Mouse (Mus musculus) lung, embryonic 14.5 days (tissue): Measurements from ENCODE around the gene Mical3. TPM values are rescaled to one million over a fixed set of nuclear protein-coding genes. Genes with fewer than 3 reads are reported as not detected.
A peak's percentile ranks its signal among the peaks of the same experiment; 100 is the strongest.

Source experiments
- ATAC-seq: fragments of 200-750 bp; cut with Nextera tagmentation; 2 replicates; pipeline ENCODE4 v1.8.0; 2017; ENCODE audit warnings: mild to moderate bottlenecking, moderate TSS enrichment, moderate library complexity; ENCODE audit not compliant: insufficient read depth
- DNase-seq: peaks from one replicate; pipeline ENCODE4 v3.0.0-alpha.2; 2015
- H3K27ac ChIP-seq: fragments of 300-500 bp; sonication (generic); 2 replicates; pipeline ENCODE4 v1.5.1; 2014; ENCODE audit warnings: low read depth, mild to moderate bottlenecking, moderate library complexity
- H3K27me3 ChIP-seq: fragments of 300-500 bp; sonication (generic); 2 replicates; pipeline ENCODE4 v1.6.1; 2014; ENCODE audit warnings: low read length, control low read depth; ENCODE audit not compliant: insufficient read depth
- H3K36me3 ChIP-seq: fragments of 300-500 bp; sonication (generic); 2 replicates; pipeline ENCODE4 v1.6.1; 2014; ENCODE audit warnings: control low read depth; ENCODE audit not compliant: insufficient read depth
- H3K4me1 ChIP-seq: fragments of 300-500 bp; sonication (generic); 2 replicates; pipeline ENCODE4 v1.6.1; 2014; ENCODE audit warnings: antibody characterized with exemption, control low read depth; ENCODE audit not compliant: insufficient read depth
- H3K4me2 ChIP-seq: fragments of 300-500 bp; sonication (generic); 2 replicates; pipeline ENCODE4 v1.6.1; 2014; ENCODE audit warnings: mild to moderate bottlenecking
- H3K4me3 ChIP-seq: fragments of 300-500 bp; sonication (generic); 2 replicates; pipeline ENCODE4 v1.5.1; 2014; ENCODE audit warnings: low read depth, low read length
- H3K9ac ChIP-seq: fragments of 300-500 bp; sonication (generic); 2 replicates; pipeline ENCODE4 v1.6.1; 2014
- H3K9me3 ChIP-seq: fragments of 300-500 bp; sonication (generic); 2 replicates; pipeline ENCODE4 v1.6.1; 2016; ENCODE audit warnings: low read depth, low read length, control low read depth
- CTCF ChIP-seq: IDR thresholded peaks from 2 replicates; pipeline ENCODE4 v1.5.1; 2016; ENCODE audit warnings: antibody characterized with exemption, low read depth
- WGBS: fragments of 180-500 bp; shearing (Covaris S2); extraction: QIAGEN DNeasy Blood & Tissue Kit; methylation state at CpG from one replicate; pipeline ENCODE4 v1.1.7; 2014; 5-methylcytosine and 5-hydroxymethylcytosine counted together
- polyA plus RNA-seq: library from polyadenylated mRNA; unstranded; fragments of >200 nt; fragmentation: Nextera tagmentation; extraction: Ambion mirVana; gene quantifications from 2 replicates; pipeline ENCODE4 v1.2.1, GENCODE M21; 2014

The Mical3 gene
- polyA plus RNA-seq, 1 experiment from 2014 or later = 27.0 TPM

DNA sequence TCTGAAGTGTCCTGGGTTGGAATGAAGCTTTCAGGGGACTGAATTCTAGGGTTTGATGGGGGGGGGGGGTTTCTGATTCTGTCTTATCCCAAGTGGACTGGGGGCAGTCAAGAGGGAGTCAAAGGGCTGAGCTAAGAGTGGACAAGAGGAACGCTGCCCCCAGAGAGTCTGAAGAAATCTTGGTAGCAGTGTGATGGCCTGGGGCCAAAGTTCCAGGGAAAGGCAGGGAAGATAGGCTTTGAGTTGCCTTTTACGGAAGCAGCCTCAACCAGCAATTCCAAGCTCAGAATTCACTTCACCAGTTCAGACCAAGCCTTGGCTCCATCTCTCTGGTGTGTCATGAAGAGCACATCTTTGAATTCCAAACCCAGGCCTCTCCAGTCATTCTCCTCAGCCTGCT lies 25.2 kb upstream of the Mical3 start:
- peaks cover 12% of the 10 kb centered on the region; the same call in 1 of the 2 replicates for H3K4me1 ChIP-seq
- no peak for TF ChIP-seq CTCF
- H3K9ac ChIP-seq = no peak overlapping the region
- H3K4me2 ChIP-seq = no peak overlapping the region
- no peak overlapping the region for H3K4me3 ChIP-seq
- no peaks in the 10 kb centered on the region for H3K9me3 ChIP-seq
- H3K27me3 ChIP-seq = no peaks in the 10 kb centered on the region
- no peaks in the 10 kb centered on the region for H3K36me3 ChIP-seq
- 44% methylated on average over 2 of the region's 2 CpGs for WGBS
- DNase-seq = peak; percentile 66
- H3K27ac ChIP-seq = no peak overlapping the region
- no peak for ATAC-seq

DNA sequence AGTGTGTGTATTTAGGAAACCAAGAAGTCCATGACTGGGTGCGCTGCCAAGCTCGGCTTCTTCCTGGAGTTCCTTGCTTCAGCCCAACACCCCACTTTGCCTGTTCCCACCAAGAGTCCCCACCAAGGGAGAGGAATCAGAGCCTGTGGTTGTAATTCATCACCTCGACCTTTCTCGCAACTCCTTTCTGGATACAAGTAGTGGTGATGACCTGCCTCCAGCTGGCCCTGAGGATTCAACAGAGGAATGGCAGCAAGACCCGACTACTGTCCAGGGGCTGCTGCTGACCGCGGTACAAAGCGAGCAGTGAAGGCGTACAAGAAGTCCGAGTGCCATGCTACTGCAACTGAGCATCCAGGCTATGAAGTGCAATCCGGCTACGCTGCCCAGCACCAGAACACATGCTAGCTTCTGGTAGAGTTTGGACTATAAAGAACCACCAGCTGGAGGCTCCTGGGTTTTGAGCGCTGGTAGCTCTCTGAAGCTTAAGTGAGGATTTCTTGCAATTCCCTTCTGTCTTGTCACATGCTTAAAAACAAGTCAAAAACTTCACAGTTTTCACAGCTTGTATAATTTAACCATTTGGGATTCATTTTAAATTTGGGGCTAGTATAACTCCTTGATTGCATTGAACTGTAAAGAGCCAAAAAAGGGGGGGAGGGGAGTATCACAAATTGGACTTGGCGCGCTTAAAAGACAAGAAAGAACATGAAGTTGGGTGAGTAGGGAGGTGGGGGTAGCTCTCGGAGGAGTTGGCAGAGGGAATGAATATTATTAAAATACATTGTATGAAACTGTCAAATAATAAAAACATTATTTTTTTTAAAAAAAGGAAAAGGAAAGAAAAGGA lies 23.9 kb upstream of the Mical3 start:
- Histone ChIP-seq H3K4me3 (no peak overlapping the region), H3K4me1 (peaks cover 8% of the 10 kb centered on the region; the same call in 1 of the 2 replicates), H3K27ac (no peak overlapping the region), H3K4me2 (no peak overlapping the region), H3K36me3 (no peaks in the 10 kb centered on the region), H3K27me3 (no peaks in the 10 kb centered on the region), H3K9ac (no peak overlapping the region), H3K9me3 (no peaks in the 10 kb centered on the region)
- 76% methylated on average over 16 of the region's 16 CpGs for WGBS
- no peak for TF ChIP-seq CTCF
- no peak for DNase-seq
- no peak for ATAC-seq

DNA sequence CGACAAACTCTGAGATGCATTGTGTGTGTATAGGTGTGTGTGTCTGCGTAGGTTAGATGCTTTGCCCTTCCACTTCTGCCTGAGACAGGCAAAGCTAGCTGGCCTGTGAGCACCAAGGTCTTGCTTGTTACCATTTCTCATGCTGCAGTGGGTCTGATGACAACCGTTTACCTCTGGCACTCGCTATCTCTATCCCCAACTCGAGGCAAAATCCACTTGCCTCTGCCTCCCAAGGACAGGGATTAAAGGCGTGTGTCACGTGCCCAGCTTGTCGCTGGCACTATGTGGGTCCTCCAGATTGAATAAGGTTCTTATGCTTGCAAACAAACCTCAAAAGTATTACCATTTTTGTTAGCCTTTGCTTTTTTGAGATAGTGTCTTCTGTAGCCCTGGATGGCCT lies 22.4 kb upstream of the Mical3 start:
- no peak for DNase-seq
- 65% methylated on average over 8 of the region's 8 CpGs for WGBS
- ATAC-seq = no peak
- Histone ChIP-seq H3K4me3 (no peak overlapping the region), H3K9me3 (no peaks in the 10 kb centered on the region), H3K4me1 (peaks cover 8% of the 10 kb centered on the region; the same call in 1 of the 2 replicates), H3K9ac (no peak overlapping the region), H3K27ac (no peak overlapping the region), H3K36me3 (no peaks in the 10 kb centered on the region), H3K4me2 (no peak overlapping the region), H3K27me3 (no peaks in the 10 kb centered on the region)
- no peak for TF ChIP-seq CTCF

DNA sequence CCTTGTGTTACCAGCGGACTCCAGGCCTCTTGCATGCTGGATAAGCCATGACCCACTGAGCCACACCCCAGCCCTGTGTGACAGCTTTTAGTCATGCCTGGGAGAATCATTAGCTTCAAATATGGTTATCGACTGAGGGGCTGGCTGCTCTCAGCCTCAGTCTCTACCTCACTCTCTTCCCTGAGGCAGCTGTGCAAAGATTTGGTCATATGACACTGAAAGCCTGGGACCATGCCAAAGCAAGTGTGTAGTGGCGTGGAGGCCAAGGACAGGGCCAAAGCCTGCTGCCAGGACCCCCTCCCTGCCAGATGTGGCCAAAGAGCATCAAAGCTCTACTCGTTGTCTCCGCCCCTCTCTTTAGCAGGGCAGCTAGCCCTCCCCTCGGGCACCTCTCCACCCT lies 20.9 kb upstream of the Mical3 start:
- no peaks in the 10 kb centered on the region for H3K27me3 ChIP-seq
- no peak for TF ChIP-seq CTCF
- H3K4me1 ChIP-seq = peaks cover 21% of the 10 kb centered on the region
- H3K4me2 ChIP-seq = no peak overlapping the region
- no peaks in the 10 kb centered on the region for H3K9me3 ChIP-seq
- no peak overlapping the region for H3K4me3 ChIP-seq
- 38% methylated on average over 6 of the region's 6 CpGs for WGBS
- no peaks in the 10 kb centered on the region for H3K36me3 ChIP-seq
- H3K27ac ChIP-seq = peak overlapping the region; percentile 30; the same call in 1 of the 2 replicates
- no peak overlapping the region for H3K9ac ChIP-seq
- DNase-seq (peak; percentile 85), ATAC-seq (peak; percentile 78)

DNA sequence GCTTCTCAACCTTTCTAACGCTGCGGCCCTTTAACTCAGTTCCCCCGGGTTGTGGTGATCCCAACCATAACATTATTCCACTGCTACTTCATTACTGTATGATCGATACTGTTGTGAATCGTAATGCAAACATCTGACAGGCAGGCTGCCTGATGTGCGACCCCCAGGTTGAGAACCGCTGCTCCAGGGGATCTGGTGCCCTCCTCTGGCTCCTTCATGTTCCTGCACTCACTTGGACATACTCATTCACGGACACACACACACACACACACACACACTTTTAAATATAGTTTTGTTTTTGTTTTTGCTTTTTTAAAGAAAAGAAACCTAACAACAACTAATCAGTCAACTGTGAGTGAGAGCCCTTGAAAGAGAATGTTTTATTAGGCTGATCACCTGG lies 19.3 kb upstream of the Mical3 start:
- WGBS = 90% methylated on average over 8 of the region's 8 CpGs

DNA sequence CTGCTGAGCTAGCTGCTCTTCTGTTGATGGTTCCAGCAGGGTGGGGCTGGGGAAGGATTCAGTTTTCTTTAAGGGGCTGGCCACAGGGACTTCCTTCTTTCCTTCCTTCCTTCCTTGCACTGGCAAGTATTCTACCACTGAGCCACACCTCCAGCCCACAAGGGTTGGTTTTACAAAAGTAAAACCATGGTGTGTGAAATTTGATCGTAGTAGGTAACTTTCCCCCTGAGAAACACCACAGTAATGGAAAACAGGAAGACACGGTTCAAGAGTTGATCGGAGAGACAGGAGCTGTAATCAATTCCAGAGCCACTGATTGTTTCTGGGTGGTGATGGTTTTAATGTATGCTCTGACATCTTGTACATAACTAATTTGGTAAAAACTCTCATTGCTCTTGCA lies 18.6 kb upstream of the Mical3 start:
- no peak for TF ChIP-seq CTCF
- no peak overlapping the region for H3K9ac ChIP-seq
- ATAC-seq = no peak
- no peak overlapping the region for H3K4me3 ChIP-seq
- peaks cover 29% of the 10 kb centered on the region for H3K4me1 ChIP-seq
- no peak overlapping the region for H3K4me2 ChIP-seq
- H3K9me3 ChIP-seq = no peaks in the 10 kb centered on the region
- WGBS = 78% methylated on average over 3 of the region's 3 CpGs
- H3K36me3 ChIP-seq = no peaks in the 10 kb centered on the region
- H3K27ac ChIP-seq = no peak overlapping the region
- DNase-seq = no peak
- no peaks in the 10 kb centered on the region for H3K27me3 ChIP-seq

More for the DNA sequence above, 19.3 kb upstream of the Mical3 start:
- Histone ChIP-seq H3K4me1 (peaks cover 27% of the 10 kb centered on the region), H3K27ac (no peak overlapping the region), H3K4me3 (no peak overlapping the region), H3K9ac (no peak overlapping the region), H3K27me3 (no peaks in the 10 kb centered on the region), H3K4me2 (no peak overlapping the region), H3K9me3 (no peaks in the 10 kb centered on the region), H3K36me3 (no peaks in the 10 kb centered on the region)
- ATAC-seq (no peak), DNase-seq (no peak)
- TF ChIP-seq CTCF = 0 out of 2 replicates have a peak, but pooled peaks have one; percentile 4

DNA sequence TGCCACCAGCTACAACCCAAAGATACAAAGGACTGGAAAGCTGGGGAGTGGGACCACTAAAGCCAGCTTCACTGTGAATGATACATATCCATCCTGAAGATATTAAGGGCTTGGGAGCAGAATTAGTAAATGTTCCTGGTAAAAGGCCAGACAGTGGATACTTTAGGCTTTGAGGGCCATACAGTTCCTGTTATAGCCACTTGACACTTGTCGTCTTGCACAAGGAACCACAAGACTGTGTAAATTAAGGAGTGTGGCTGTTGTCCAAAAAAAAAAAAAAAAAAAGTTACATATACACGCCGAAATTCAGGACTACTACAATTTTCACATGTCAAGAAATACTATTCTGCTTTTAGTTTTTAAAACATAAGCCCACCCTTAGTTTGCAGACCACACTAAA lies 17.6 kb upstream of the Mical3 start:
- DNase-seq (peak; percentile 43), ATAC-seq (no peak)
- Histone ChIP-seq H3K9me3 (no peaks in the 10 kb centered on the region), H3K27ac (no peak overlapping the region), H3K4me3 (no peak overlapping the region), H3K36me3 (no peaks in the 10 kb centered on the region), H3K9ac (no peak overlapping the region), H3K27me3 (no peaks in the 10 kb centered on the region), H3K4me1 (peaks cover 37% of the 10 kb centered on the region), H3K4me2 (no peak overlapping the region)
- 24% methylated on average over 3 of the region's 3 CpGs for WGBS
- TF ChIP-seq CTCF = no peak
